Mouse (Mus musculus) ES-Bruce4 (cell line): ENCODE results near the gene Ccdc18. TPM values are rescaled to one million over a fixed set of nuclear protein-coding genes. Genes with fewer than 3 reads are reported as not detected.
A peak's percentile ranks its signal among the peaks of the same experiment; 100 is the strongest.

ENCODE experiments used
- H3K27ac ChIP-seq: 2 replicates; pipeline ENCODE4 v1.5.1; 2012; ENCODE audit warnings: low read length, inconsistent platforms; ENCODE audit not compliant: insufficient read depth
- H3K27me3 ChIP-seq: 2 replicates; pipeline ENCODE4 v1.6.1; 2012; ENCODE audit warnings: mild to moderate bottlenecking, low read length, inconsistent platforms; ENCODE audit not compliant: control insufficient read depth, poor library complexity, insufficient read depth, severe bottlenecking
- H3K36me3 ChIP-seq: 2 replicates; pipeline ENCODE4 v1.6.1; 2012; ENCODE audit warnings: inconsistent platforms, mild to moderate bottlenecking, low read length, moderate library complexity; ENCODE audit not compliant: control insufficient read depth, poor library complexity, insufficient read depth, severe bottlenecking
- H3K4me1 ChIP-seq: one replicate; pipeline ENCODE4 v1.8.1; 2011; ENCODE audit warnings: low read length; ENCODE audit not compliant: control insufficient read depth, insufficient read depth
- H3K4me3 ChIP-seq: 2 replicates; pipeline ENCODE4 v1.5.1; 2011; ENCODE audit warnings: low read depth, mild to moderate bottlenecking, low read length
- H3K9ac ChIP-seq: 2 replicates; pipeline ENCODE4 v1.6.1; 2012; ENCODE audit warnings: low read depth, mild to moderate bottlenecking, inconsistent platforms; ENCODE audit not compliant: poor library complexity, severe bottlenecking
- H3K9me3 ChIP-seq: replicated peaks from 2 replicates; pipeline ENCODE4 v1.6.1; 2012; ENCODE audit warnings: mild to moderate bottlenecking, low read length, inconsistent platforms; ENCODE audit not compliant: control insufficient read depth, poor library complexity, insufficient read depth, severe bottlenecking
- CTCF ChIP-seq: IDR thresholded peaks from one replicate; pipeline ENCODE4 v1.8.1; 2011; ENCODE audit warnings: low read depth, low read length
- EP300 ChIP-seq: IDR thresholded peaks from 2 replicates; pipeline ENCODE4 v1.6.1; 2011; ENCODE audit warnings: low read depth, low read length; ENCODE audit not compliant: insufficient read depth
- POLR2A ChIP-seq: IDR thresholded peaks from one replicate; pipeline ENCODE4 v1.8.1; 2011; ENCODE audit warnings: low read length; ENCODE audit not compliant: insufficient read depth
- polyA plus RNA-seq: library from polyadenylated mRNA; stranded (reverse); fragments of >200 nt; gene quantifications from 2 replicates; pipeline ENCODE4 v1.2.4, GENCODE M21; 2011; ENCODE audit warnings: low read depth; ENCODE audit not compliant: missing spikeins, insufficient read depth, insufficient read length

The Ccdc18 gene
- polyA plus RNA-seq, 1 experiment, result 50.2 TPM

DNA sequence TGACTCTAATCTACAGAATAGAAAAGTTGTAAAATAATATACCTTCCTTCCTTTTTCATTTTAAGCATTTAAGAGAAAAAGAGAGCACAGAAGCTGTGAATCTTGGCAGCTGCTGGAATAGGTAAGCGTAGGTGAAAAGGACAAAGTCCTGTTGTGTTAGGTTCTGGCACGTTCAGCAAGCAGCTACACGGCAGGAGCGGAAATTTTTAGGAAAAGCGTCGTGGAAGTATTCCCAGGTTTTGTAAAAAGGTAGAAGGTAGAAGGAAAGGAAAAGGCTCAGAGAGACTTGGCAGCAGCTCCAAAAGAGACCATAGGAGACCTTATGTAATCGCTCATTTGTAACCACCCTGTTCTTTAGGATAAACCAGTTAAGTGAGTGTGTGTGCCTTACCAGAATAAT is 23.3 kb upstream of the Ccdc18 start:
- Histone ChIP-seq H3K36me3 (peaks cover 35% of the 10 kb centered on the region), H3K9ac (no peak overlapping the region)

DNA sequence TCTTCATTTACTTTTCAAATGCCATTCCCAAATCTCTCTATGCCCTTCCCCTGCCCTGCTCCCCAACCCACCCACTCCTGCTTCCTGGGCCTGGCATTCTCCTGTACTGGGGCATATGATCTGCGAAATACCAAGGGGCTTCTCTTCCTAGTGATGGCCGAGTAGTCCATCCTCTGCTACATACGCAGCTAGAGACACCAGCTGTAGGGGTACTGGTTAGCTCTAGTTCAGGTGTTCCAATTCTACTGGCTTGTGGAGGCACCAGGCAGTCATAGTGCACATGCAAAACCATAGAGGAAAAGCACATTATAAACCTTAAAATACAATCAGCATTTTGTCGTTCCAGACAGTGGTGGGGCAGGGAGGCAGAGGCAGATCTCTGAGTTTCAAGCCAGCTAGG is 15.0 kb upstream of the Ccdc18 start:
- no peaks in the 10 kb centered on the region; the same call in 1 of the 2 replicates for H3K36me3 ChIP-seq
- no peaks in the 10 kb centered on the region for H3K9me3 ChIP-seq
- no peak overlapping the region for H3K9ac ChIP-seq
- no peaks in the 10 kb centered on the region for H3K4me1 ChIP-seq
- H3K27me3 ChIP-seq, result no peaks in the 10 kb centered on the region
- H3K27ac ChIP-seq, result no peak overlapping the region
- no peak for TF ChIP-seq EP300
- no peak overlapping the region for H3K4me3 ChIP-seq

More for the DNA sequence above, 23.3 kb upstream of the Ccdc18 start:
- Histone ChIP-seq H3K4me1 (no peaks in the 10 kb centered on the region), H3K27ac (no peak overlapping the region), H3K9me3 (no peaks in the 10 kb centered on the region), H3K4me3 (no peak overlapping the region), H3K27me3 (no peaks in the 10 kb centered on the region)
- TF ChIP-seq POLR2A, result no peak
- no peak for TF ChIP-seq CTCF
- no peak for TF ChIP-seq EP300

DNA sequence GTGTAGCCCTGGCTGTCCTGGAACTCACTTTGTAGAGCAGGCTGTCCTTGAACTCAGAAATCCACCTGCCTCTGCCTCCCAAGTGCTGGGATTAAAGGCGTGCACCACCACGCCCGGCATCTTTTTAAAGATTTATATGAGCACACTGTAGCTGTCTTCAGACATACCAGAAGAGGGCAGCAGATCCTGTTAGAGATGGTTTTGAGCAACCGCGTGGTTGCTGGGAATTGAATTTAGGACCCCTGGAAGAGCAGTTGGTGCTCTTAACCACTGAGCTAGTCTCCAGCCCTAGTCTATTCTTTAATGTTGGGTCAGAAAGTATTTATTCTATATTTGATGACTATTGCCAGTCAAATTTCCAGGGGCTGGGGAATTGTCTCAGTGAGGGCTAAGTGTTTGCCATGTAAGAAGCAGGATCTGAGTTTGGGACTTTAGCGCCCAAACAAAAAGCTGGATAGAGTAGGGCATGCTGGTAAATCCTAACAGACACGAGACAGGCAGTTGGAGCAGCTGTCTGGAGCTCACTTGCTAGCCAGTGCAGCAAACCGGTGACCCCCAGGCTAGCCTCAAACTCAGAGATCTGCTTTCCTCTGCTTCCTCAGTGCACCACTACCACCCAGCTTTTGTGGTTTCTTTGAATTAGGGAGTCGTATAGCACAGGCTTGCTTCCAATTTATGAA is 12.3 kb upstream of the Ccdc18 start:
- no peak overlapping the region for H3K4me3 ChIP-seq
- H3K27ac ChIP-seq, result peak overlapping the region; percentile 36
- H3K9me3 ChIP-seq, result no peaks in the 10 kb centered on the region
- peaks cover 3% of the 10 kb centered on the region for H3K36me3 ChIP-seq
- peak; percentile 28 for TF ChIP-seq CTCF
- no peak for TF ChIP-seq POLR2A
- H3K27me3 ChIP-seq, result no peaks in the 10 kb centered on the region
- H3K9ac ChIP-seq, result no peak overlapping the region
- H3K4me1 ChIP-seq, result no peaks in the 10 kb centered on the region

DNA sequence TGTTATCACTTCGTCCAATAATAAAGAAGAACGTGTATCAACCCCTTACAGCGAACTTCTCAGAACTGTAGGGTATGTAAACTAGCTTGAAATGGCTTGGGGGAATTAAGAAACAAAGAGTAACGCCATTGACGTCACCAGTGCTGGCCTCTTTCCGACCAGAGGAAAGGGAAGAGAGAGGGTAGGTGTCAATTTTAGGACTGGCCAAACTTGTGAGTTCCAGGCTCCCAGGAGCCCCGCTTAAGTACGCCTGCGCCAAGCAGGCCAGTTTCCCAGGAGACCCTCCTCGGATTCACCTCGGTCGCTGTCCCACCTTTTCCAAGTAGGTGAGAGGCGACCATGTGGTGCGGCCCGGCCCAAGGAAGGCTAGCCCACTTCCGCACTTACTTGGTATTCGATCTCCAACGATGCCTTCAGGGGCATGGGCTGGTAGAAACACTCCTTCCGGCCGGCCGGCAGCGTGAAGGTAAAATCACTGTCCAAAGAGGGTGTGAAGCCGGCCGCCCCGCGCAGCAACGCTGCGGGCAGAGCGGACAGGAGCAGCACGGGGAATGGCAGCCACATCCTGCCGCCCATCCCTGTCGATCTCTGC is 730 bp upstream of the Ccdc18 start:
- TF ChIP-seq CTCF (no peak), POLR2A (no peak), EP300 (0 out of 2 replicates have a peak, but pooled peaks have one; percentile 15)

GRCm38 (mm10) chr5:108152592-108152991 is 19.9 kb downstream of the Ccdc18 start:
- H3K9ac ChIP-seq, result no peak overlapping the region
- H3K4me3 ChIP-seq, result no peak overlapping the region
- H3K4me1 ChIP-seq, result no peaks in the 10 kb centered on the region
- no peak overlapping the region for H3K27ac ChIP-seq
- H3K9me3 ChIP-seq, result no peaks in the 10 kb centered on the region
- TF ChIP-seq POLR2A (no peak), CTCF (no peak), EP300 (no peak)
- no peaks in the 10 kb centered on the region for H3K27me3 ChIP-seq
- no peaks in the 10 kb centered on the region; the same call in 1 of the 2 replicates for H3K36me3 ChIP-seq

More for the DNA sequence above, 730 bp upstream of the Ccdc18 start:
- Histone ChIP-seq H3K27ac (peak overlapping the region; percentile 59), H3K36me3 (peaks cover 14% of the 10 kb centered on the region), H3K4me1 (no peaks in the 10 kb centered on the region), H3K9me3 (no peaks in the 10 kb centered on the region), H3K4me3 (peak overlapping the region; percentile 89), H3K9ac (peak overlapping the region; percentile 82), H3K27me3 (no peaks in the 10 kb centered on the region)

DNA sequence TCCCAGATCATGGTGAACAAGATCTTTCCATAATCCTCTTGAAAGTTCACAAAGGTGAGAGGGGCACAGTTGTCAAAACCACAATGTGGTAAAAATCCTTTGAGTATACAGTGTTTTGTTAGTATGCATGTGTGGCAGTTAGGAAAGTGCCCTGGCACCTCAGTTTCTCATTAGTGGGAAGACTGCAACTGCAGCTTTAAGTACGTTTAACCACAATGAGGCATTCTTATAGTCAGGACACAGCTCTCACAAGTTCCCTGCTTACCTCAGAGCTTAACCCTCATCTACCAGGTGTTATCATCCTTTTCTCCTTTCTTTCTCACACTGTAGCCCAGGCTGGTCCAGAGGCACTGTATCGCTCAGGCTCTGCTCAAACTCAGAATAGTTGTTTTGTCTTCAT is 28.1 kb downstream of the Ccdc18 start:
- Histone ChIP-seq H3K9me3 (no peaks in the 10 kb centered on the region), H3K4me1 (no peaks in the 10 kb centered on the region), H3K4me3 (no peak overlapping the region), H3K36me3 (no peaks in the 10 kb centered on the region; the same call in 1 of the 2 replicates), H3K27ac (no peak overlapping the region), H3K9ac (no peak overlapping the region), H3K27me3 (no peaks in the 10 kb centered on the region)
- no peak for TF ChIP-seq EP300
- no peak for TF ChIP-seq CTCF
- TF ChIP-seq POLR2A, result no peak
